Mouse (Mus musculus): Measurements from ENCODE around the gene Cmip.
"Not testable (repeated sequence)": the region's sequence is repeated elsewhere in the genome, so short reads cannot be mapped to it uniquely, and the experiment has no call there.

The Cmip gene

DNA sequence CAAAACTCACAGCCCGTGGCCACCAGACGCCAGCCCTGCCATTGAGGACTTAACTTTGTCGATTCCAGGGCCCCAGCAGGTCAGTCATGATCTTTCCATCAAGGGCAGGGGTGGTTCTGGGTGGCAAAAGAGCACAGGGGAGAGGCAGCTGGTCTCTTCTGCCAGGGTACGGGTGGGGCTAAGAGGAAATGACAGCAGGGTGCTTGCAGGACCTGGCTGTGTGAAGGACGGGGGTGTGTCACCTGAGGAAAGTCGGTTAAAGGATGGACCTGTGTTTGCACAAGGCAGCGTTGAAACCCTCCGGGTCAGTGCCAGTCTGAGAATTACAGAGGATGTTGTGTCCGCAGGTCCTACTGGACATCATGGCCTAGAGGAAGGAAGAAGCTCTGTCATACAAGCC, 161.0 kb downstream of the Cmip start:
- DNase-seq (ENCODE audit: low spot score in 2 of 2) = no peak

DNA sequence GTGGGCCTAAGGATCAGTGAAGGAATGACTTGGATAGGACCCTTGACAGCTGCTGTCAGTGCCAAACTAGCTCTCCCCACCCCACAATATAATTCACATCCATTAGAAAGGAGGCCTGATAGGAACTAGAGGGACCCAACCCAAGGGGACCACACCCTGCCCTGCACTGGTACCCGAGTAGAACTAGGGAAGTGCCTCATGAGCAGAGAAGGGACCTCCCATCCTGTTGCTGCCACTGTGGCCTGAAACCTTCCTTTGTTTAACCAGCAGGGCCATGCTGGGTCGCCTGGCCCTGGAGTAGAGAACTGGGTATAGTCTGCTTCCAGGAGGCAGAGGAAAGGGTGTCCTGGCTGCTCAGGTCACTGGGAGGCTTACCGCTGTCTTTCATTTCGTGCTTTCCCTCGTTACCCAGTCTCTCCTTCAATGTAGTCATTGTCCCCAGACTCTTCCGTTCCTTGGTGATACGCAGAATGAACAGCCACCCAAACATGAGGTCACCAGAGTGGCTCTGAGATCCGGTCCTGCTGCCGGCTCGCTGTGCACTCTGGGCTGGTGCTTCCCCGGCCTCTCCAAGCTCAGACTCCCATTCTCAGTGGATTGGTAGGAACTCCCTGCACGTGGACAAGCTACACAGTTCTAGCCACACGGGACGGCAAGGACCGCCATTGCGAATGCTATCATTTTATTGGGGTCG, 164.1 kb downstream of the Cmip start:
- no peak for DNase-seq (ENCODE audit: low spot score in 2 of 2)

DNA sequence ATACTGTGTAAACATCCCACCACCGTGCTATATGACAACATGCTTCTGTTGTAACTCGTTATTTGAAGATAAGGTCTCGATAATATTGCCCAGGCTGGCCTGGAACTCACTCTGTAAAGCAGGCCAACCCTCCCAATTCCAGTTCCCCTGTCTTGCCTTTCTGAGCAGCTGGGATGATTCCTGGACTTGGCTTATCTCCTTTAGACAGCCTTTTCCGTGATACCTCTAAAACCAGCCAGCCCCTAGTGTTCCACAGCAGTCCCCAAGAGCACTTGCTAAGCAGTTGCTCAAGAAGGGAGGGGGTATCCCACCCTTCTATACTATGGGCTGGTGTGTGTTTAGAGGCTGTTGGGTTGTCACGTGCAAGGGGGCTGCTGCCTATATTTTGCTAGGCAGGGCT, 165.0 kb downstream of the Cmip start:
- DNase-seq (ENCODE audit: low spot score in 2 of 2) = no peak

DNA sequence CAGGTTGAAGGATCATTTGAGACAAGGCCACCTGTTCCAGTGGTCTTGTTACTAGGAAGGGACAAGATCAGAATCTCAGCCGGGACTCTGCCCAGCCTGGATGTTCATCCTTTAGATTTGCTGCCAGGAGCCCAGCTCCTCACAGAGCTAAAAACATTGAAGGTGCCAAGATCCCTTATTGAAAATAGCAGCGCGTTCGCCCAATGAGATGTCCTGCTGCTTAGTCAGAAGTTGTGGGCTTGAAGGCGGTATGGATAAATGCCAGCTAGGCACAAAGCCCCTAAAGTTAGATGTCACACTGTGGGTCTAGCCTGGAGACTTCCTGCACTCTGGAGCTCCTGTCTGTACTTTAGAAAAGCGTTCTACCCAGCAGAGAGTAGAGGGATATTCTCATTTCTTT, 165.5 kb downstream of the Cmip start:
- DNase-seq (ENCODE audit: low spot score in 2 of 2) = no peak

DNA sequence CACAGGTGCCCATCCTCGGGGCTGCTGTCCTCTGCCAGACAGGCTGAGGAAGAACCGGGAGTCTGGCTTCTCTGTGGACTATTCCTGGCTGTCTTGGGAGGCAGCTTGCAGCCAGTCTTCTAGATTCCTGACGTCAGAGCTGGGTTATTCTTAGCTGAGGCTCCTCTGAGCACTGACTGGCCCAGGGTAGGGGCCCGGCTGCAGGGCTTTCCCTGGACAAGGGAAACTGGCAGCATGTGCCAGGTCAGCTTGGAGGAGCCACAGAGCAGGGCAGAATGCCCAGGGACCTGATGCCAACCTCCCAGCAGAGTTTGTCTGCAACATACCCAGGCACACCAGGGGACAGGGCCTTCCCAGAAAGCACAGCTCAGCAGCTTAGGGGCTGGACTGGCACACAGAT, 166.2 kb downstream of the Cmip start:
- DNase-seq (ENCODE audit: low spot score in 2 of 2) = peak; percentile 39 to 69

DNA sequence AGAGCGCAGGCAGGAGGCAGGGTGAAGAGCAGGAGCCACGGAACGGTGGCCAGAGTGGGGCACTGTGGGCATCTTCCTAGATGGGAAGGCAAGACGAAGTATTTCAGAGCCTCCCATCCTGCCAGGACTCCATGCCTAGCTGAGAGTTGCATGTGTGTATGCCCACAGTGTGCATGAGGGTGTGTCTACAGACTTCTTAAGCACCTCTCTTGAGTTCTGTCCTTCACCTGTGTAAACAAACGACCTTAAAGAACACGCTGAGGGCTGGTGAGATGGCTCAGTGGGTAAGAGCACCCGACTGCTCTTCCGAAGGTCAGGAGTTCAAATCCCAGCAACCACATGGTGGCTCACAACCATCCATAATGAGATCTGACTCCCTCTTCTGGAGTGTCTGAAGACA, 171.0 kb downstream of the Cmip start:
- DNase-seq (ENCODE audit: low spot score in 2 of 2) = not testable (repeated sequence)

DNA sequence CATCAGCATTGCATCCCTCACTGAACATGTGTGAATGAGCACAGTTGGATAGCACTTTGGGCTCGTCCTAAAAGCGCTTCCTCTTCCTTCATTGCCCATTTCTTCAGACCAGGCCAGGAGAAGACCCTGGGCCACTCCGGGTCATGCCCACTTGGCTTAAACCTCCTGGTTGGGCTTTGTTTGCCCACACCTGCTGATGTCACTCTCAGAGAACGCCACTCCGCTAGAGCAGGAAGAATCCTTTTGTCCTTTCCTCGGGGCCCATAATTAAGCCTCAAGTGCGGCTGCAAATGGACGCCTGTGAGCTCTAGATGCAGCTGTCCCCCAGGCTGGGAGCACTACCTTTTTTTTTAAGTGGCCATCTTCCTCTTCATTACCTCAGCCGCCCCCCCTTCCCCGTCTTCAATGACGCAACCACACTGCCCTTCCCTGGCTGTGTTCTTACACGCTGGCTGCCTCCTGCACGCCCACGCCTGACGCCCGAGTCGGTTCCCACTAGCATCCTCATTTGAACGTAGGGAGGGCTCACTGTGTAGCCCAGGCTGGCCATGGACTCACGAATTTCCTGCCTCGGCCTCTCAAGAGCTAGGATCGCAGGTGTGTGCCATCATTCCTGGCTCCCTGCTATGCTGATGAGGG, 171.8 kb downstream of the Cmip start:
- DNase-seq (ENCODE audit: low spot score in 2 of 2) = no peak

DNA sequence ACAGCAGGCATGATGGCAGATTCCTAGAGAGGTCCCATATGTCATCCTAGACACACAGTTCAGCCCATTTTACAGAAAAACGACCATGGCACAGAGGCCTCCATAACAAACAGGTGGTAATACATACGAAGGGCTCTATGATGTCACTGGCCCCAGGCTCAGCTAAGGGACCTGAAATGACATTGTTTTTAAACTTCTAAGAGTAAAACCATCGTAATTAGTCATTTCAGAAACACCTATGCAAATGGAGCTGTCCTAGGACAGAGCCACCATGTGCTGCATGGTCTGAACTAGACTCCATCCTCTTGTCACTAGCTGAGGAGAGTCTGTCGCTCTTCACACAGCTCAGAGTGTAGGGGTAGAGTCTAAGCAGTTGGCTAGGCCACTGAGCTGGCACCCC, 173.8 kb downstream of the Cmip start:
- no peak for DNase-seq (ENCODE audit: low spot score in 2 of 2)

DNA sequence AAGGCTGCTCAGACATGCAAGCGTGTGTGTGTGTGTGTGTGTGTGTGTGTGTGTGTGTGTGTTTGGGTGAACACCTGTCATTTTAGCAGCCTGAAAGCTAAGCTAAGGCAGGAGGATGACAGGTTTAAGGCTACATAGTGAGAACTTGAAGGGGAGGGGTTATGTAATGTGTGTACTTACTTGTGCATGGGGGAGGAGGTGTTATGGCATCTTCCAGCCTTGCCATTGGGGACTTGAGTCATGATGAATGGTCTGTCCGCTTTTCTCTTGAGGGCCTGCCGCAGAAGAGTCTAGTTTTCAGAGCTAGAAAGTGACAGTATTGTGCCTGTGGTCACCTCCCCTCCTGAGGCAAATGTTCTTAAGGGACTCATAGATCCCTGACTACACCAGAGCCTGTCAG, 174.7 kb downstream of the Cmip start:
- no peak for DNase-seq (ENCODE audit: low spot score in 2 of 2)

DNA sequence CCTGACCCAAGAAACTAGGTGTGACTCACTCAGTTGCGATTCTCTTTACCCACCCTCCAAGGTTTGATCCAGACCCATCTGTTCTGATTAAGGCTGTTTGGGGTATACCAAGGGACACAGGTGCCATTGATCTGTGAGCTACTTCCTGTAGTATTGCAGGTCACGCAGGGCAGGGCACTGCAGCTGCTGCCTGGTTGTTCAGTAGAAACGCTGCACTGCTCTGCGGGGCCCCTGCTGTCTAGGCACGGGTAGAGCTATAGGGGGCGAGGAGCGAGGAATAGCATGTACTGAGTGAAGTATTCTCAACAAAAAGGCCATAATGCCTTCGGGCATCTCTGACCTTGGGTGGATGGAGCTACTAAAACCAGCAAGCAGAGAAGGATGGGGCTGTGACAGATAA, 175.2 kb downstream of the Cmip start:
- no peak for DNase-seq (ENCODE audit: low spot score in 2 of 2)

DNA sequence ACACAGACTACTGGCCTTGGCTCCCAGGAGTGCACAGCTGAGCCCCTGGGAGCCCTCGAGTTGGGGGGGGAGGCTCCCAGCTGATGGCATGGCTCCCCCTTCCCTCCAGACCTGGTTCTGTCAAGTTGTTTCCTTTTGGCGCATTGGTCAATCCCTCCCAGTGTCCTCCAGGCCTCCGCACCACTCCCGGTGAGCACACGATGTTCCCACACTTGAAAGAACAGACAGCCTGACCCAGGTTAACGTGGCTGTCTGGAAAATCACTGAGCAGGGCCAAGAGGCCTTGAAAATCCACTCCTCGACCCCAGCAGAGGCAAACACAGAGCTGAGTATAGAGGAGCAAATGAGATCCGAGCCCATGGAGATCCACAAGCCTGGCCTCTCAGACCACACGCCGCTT, 177.1 kb downstream of the Cmip start:
- no peak for DNase-seq (ENCODE audit: low spot score in 2 of 2)

DNA sequence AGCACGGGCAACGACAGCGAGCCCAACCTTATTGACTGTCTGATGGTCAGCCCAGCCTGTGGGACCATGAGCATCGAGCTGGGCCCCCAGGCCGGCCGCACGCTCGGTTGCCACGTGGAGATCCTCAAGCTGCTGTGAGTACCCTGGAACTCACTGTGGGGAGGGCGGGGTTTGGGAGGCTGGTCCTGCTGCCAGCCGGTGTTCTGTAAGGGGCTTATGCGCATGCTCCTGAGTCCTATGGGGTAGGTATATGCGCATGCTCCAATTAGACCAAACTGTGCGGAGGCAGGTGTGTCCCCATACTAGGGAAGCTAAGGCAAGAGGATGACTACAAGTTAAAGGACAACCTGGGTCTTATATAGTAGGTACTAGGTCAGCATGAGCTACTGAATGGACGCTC, 179.9 kb downstream of the Cmip start:
- DNase-seq (ENCODE audit: low spot score in 2 of 2) = no peak

DNA sequence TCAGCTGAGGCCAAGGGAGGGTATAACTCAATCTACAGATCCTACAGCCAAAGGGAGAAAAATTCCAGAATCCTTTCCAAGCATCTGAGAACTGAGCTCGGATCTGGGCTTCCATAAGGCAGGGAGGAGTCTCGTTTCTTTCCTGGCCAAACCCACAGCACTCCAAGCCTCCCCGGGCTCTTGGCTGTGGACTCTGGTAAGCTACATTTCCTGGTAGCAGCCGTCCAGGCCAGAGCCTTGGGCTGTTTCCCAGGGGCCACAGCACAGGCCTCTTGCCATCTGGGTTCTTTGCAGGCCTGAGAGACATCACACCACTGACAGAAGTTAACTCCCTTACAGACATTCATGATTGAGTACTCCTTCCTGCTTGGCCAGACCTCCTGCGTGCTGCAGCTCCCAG, 180.8 kb downstream of the Cmip start:
- DNase-seq (ENCODE audit: low spot score in 2 of 2) = no peak

DNA sequence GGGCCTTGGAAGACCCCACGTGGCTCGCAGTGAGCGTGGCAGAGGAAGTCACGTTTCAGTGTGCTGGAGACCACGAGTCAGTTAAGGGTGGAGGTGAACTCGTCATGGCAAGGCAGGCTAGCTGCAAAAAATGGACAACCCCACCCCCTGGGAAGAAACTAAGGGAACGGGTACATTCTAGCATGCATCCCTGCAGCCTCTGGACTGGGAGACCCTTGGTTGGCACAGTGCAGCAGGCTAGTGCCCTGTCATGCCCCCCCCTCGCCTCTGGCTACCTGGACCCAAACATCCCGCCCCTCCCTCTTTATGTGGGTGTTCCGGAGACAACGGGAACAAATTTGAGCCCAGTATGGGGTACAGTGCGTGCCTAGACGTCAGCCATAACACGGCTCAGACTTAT, 183.5 kb downstream of the Cmip start:
- no peak for DNase-seq (ENCODE audit: low spot score in 2 of 2)

DNA sequence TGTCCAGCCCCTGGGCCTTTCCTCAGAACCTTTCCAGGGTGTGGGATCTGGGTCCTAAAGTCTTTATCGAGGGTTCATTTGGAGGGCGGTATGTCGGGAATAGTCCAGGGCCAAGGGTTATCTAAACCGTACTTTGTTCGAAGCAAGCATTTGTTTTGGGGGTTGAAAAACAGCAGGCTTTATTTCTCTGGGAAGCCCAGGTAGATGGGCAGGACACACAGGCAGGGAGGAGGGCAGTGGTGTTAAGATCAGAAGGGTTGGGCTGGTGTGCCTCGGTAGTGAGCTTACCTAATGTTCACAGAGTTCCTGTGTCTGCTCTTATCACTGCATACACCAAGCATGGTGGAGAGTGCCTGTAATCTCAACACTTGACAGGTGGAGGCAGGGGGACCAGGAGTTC, 183.9 kb downstream of the Cmip start:
- DNase-seq (ENCODE audit: low spot score in 2 of 2) = no peak

DNA sequence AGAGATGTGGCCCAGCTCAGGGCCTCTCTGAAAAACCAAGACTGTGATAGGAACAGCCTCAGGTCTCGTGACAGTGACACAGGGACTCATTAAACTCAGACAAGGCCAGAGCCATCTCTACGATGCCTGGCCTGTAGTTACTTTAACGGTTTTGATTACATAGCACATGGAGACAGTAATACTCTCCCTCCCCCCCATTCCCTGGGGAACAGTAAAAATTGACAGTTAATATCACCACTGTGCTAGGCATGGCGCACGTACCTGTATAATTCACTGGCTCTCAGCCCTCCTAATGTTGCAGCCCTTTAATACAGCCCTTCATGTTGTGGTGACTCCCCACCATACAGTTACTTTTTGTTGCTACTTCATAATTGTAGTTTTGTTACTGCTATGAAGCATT, 188.6 kb downstream of the Cmip start:
- no peak for DNase-seq (ENCODE audit: low spot score in 2 of 2)

DNA sequence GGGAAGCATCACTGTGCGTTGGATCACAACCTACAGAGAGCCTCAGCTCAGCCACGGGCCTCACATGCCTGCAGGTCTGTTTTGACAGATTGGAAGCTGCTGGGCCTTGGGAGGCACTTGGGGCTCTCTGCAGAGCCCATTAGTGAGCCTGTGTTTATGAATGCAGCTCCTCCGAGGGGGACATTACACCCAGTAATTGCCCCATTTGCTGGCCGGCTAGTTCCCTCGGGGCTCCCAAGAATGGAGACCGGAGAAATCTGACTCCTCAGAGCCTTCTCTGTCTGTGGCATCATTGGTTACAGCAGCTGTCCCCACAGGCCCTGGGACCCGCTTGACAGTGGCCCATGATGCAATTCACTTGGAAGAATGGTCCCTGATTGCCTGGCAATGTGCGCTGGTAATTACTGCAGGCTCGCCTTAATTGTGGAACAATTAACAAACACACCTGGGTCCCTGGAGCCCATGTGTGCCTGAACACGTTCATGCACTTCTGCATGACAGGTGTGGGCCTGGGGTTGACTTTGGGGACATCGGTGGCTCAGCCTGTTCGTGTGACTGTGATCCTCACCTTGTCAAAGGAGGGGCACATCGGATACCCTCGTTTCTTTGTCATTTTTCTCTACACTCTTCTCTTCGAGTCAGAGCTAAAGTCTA, 189.6 kb downstream of the Cmip start:
- DNase-seq (ENCODE audit: low spot score in 2 of 2) = no peak

DNA sequence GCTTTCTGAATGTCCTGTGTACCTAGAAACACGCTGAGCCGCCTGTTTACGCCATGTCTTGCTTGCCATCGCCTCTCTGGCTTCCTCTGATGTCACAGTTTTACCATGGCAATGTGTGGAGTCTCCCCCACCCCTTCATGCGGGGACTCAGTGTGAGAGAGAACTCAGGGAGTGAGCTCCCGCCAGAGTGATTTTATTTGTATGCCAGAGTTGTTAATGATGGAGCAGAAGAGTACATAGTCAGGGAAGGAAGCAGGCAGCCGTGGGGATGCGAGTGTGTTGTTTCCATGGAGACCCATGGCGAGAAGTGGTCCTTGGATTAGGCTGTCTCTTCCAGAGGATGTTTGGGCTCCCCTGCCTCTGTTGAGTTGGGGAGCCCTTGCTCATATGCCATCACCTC, 194.2 kb downstream of the Cmip start:
- DNase-seq (ENCODE audit: low spot score in 2 of 2) = no peak

DNA sequence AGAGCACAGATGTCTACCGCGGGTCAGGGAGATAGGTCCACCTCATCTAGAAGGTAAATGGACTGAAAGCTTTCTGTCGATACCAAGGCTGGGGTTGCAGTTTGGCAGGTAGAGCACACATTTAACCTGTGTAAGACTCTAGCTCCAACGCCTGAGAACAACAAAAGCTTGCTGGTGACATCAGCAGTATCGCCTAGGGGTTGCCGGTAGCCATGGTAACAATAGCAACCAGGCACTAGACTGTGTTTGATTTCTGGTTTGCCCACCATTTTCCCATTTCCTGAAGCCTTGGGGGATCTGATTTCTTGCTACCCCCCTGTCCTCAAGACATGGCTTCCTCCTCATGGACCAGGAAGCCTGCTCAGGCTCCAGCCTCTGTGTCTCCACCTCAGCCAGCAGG, 197.1 kb downstream of the Cmip start:
- DNase-seq (ENCODE audit: low spot score in 2 of 2) = no peak

DNA sequence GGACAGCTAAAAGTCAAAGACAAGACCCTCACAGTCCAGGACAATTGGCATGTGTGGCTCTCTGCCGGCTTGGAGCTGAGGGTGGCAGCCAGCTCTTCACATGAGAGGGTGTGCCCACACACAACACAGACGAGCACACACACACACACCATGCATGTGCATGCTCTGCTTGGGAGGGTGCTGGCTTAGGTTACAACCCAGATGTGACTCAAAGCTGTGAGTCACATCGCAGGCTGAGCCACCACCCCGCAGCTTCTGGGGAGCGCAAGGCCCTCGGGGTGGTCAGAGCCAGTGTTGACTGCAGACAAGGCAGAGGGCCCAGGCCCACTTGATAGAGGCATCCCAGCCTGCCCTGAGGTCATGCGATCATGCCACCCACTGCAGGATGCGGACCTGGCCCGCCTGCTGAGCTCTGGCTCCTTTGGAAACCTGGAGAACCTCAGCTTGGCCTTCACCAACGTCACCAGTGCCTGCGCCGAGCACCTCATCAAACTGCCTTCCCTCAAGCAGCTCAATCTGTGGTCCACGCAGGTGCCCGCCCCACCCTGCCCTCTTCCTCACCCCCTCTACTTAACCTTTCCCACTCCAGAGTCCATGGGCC, 197.8 kb downstream of the Cmip start:
- DNase-seq (ENCODE audit: low spot score in 2 of 2) = no peak

DNA sequence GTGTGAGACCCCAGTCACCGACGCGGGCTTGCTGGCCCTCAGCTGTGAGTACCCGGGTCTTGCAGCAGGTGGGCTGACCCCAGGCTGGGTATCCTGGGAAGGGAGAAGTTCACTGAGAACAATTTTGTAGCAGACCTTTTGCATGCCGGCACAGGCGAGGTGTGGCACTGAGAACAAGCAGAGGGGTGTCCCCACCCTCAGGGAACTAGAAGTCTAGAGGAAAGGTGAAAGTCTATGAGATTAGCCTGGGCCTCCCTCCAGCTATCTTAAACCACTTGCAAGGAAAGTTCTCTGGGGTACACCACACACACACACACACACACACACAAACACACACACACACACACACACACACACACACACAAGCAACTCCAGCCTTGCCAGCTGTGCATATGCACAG, 198.8 kb downstream of the Cmip start:
- no peak for DNase-seq (ENCODE audit: low spot score in 2 of 2)

DNA sequence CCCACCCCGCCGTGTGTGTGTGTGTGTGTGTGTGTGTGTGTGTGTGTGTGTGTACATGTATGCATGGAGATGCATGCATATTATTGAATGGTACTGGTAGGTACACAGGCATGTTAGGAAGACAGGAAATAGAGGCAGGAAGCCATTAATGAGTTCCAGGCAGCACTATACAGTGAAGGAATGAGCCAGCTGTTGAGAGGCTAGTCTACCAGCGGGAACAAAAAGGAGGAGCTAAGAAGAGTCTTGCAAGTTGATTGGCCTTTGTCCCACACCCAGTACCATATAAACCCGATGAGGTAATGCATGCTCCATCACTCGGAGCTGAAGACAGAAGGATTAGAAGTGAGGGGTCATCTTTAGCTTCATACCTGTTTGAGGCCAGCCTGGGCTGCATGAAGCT, 201.6 kb downstream of the Cmip start:
- DNase-seq (ENCODE audit: low spot score in 2 of 2) = no peak

DNA sequence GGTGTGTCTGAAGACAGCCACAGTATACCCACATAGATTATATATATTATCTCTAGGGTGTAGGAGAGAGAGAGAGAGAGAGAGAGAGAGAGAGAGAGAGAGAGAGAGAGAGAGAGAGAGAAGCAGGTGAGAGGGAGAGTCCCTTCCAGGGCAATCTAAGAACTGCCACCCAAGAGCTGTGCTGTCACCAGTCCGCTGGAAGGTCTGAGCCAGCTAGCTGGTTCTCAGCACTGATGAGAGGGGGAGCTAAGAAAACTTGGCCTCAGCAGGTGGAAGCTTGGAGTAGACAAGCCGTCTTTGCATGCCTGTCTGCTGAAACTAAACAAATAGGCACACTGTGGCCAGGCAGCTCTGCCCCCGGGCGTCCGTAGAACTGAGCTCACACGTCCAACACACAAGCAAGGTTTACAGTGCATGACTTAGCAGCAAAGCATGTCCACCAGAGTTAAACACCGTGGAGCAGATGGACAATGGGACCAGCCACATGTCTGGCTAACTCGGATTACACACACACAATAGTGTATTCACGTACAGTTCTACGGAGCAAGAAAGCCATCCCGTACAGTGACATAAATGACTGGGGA, 205.9 kb downstream of the Cmip start:
- no peak for DNase-seq (ENCODE audit: low spot score in 2 of 2)

All from frontal cortex, postnatal 25 days (tissue).